Mouse (Mus musculus): Measurements from ENCODE around the gene Etl4. TPM values are rescaled to one million over a fixed set of nuclear protein-coding genes. Genes with fewer than 3 reads are reported as not detected.

Etl4 gene
- total RNA-seq, 1 experiment = 50.8 TPM

DNA sequence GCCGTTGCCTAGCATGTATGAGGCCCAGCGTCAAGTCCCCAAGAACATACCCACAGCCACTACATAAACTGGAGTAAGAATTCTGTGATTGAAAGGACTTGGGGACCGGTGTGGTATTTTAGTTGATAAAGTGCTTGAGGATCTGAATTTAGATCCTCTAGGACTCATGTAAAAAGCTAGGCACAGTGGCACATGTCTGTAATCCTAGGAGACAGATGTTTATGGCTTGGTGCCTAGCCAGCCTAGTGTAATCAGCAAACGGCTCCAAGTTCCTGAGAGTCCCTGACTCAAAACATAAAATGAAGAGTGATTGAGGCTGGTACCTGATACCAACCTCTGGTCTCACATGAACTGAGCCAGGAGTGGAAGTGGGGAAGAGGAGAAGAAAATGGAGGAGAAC, 629.3 kb downstream of the Etl4 start:
- H3K4me1 ChIP-seq (ENCODE audit: control insufficient read depth in 2 of 2, insufficient read depth in 2 of 2, low read length in 2 of 2, poor library complexity in 1 of 2) = no peaks in the 10 kb centered on the region
- no peak overlapping the region for H3K27ac ChIP-seq (ENCODE audit: insufficient read depth, low read depth, low read length, poor library complexity, severe bottlenecking)
- no peak overlapping the region for H3K9ac ChIP-seq (ENCODE audit: insufficient read depth, low read depth, low read length, poor library complexity, severe bottlenecking)
- DNase-seq (ENCODE audit: low read depth, low spot score) = no peak
- in situ Hi-C loops (cut with MboI; ENCODE audit: low sequenced_read_pairs in 2 of 2, unreplicated experiment in 2 of 2) = no loop called here
- H3K9me3 ChIP-seq (ENCODE audit: control insufficient read depth, insufficient read depth, low read depth, low read length) = no peaks in the 10 kb centered on the region
- no peak overlapping the region for H3K4me3 ChIP-seq (ENCODE audit: insufficient read depth in 1 of 2, low read depth in 1 of 2, low read length in 2 of 2, poor library complexity in 1 of 2, severe bottlenecking in 1 of 2)
- H3K36me3 ChIP-seq (ENCODE audit: control insufficient read depth, insufficient read depth, low read length, poor library complexity, severe bottlenecking) = no peaks in the 10 kb centered on the region; the same call in 1 of the 2 replicates
- TF ChIP-seq CHD2 (IDR thresholded peaks at IDR 0.05; ENCODE audit: low read depth, low read length) (no peak), MAFK (IDR thresholded peaks at IDR 0.05; ENCODE audit: insufficient read depth, low read depth, low read length) (no peak), ZC3H11A (IDR thresholded peaks at IDR 0.05; ENCODE audit: borderline replicate concordance, low read depth, low read length) (no peak), HCFC1 (IDR thresholded peaks at IDR 0.05; ENCODE audit: borderline replicate concordance, insufficient read depth, low read length) (no peak), ZNF384 (IDR thresholded peaks at IDR 0.05; ENCODE audit: low read depth, low read length) (no peak)

DNA sequence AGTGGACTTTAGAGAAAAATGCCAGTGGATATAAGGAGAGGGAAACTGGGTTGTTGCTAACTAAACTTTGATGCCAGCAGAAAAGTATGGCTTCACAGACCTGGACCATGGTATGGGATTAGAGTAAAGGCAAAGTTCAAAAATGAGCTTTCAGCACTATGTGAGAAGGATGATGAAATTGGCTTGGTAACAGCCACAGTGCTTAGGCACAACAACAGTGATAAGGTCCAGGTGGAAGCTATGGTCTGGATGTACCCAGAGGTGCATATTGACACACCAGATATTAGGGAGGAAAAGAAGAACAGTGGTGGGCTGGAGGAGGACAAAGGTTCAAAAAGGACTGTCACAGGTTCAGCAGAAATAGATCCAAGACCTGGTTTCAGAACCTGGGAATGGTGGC, 631.7 kb downstream of the Etl4 start:
- H3K9me3 ChIP-seq (ENCODE audit: control insufficient read depth, insufficient read depth, low read depth, low read length) = no peaks in the 10 kb centered on the region
- H3K36me3 ChIP-seq (ENCODE audit: control insufficient read depth, insufficient read depth, low read length, poor library complexity, severe bottlenecking) = no peaks in the 10 kb centered on the region; the same call in 1 of the 2 replicates
- DNase-seq (ENCODE audit: low read depth, low spot score) = no peak
- H3K9ac ChIP-seq (ENCODE audit: insufficient read depth, low read depth, low read length, poor library complexity, severe bottlenecking) = no peak overlapping the region
- no peak overlapping the region for H3K27ac ChIP-seq (ENCODE audit: insufficient read depth, low read depth, low read length, poor library complexity, severe bottlenecking)
- in situ Hi-C loops (cut with MboI; ENCODE audit: low sequenced_read_pairs in 2 of 2, unreplicated experiment in 2 of 2) = no loop called here
- H3K4me1 ChIP-seq (ENCODE audit: control insufficient read depth in 2 of 2, insufficient read depth in 2 of 2, low read length in 2 of 2, poor library complexity in 1 of 2) = 0 out of 4 replicates have a peak, but pooled peaks cover 0 to 4% of the 10 kb centered on the region in 2 experiments
- no peak overlapping the region for H3K4me3 ChIP-seq (ENCODE audit: insufficient read depth in 1 of 2, low read depth in 1 of 2, low read length in 2 of 2, poor library complexity in 1 of 2, severe bottlenecking in 1 of 2)
- TF ChIP-seq CHD2 (IDR thresholded peaks at IDR 0.05; ENCODE audit: low read depth, low read length) (no peak), ZNF384 (IDR thresholded peaks at IDR 0.05; ENCODE audit: low read depth, low read length) (no peak), HCFC1 (IDR thresholded peaks at IDR 0.05; ENCODE audit: borderline replicate concordance, insufficient read depth, low read length) (no peak), MAFK (IDR thresholded peaks at IDR 0.05; ENCODE audit: insufficient read depth, low read depth, low read length) (no peak), ZC3H11A (IDR thresholded peaks at IDR 0.05; ENCODE audit: borderline replicate concordance, low read depth, low read length) (no peak)

DNA sequence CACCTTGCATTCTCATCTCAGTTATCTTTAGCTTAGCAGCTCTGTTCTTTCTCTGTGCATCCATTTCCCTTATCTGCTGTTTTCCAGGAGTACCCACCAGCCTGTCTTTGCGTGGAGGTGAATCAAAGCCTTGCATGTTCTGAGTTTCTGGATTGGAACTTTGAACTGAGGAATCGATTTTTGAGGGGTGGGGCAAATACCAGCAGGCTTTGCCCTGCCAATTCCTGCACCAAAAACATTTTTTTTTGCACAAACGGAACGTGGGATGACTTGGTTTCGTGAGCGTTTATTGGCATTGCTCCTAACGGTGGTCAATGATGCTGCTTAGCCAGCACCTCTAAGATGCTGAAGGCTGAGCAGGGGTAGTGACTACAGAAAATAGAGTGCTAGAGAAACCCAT, 632.7 kb downstream of the Etl4 start:
- Histone ChIP-seq H3K9me3 (ENCODE audit: control insufficient read depth, insufficient read depth, low read depth, low read length) (no peaks in the 10 kb centered on the region), H3K27ac (ENCODE audit: insufficient read depth, low read depth, low read length, poor library complexity, severe bottlenecking) (no peak overlapping the region)
- in situ Hi-C loops (cut with MboI; ENCODE audit: low sequenced_read_pairs in 2 of 2, unreplicated experiment in 2 of 2) = no loop called here

DNA sequence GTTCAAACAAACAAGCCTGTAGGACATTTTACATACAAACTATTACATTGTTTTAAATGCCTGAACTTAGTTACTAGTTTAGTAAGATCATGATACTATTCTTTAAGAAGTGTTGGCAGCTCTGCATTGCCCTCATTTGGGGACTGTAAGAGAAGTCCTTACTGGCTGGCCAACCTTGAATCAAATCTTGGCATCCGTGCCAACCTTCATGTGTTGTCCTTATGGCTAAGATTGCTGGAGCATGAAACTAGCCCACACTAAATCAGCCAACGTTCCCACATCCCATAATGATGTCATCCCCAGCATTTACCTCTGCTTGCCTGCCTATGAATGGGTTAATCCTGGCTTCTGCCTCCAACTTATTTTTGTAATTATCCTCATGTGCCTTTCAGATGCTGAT, 636.0 kb downstream of the Etl4 start:
- Histone ChIP-seq H3K9ac (ENCODE audit: insufficient read depth, low read depth, low read length, poor library complexity, severe bottlenecking) (no peak overlapping the region), H3K4me3 (ENCODE audit: insufficient read depth in 1 of 2, low read depth in 1 of 2, low read length in 2 of 2, poor library complexity in 1 of 2, severe bottlenecking in 1 of 2) (no peak overlapping the region), H3K27ac (ENCODE audit: insufficient read depth, low read depth, low read length, poor library complexity, severe bottlenecking) (no peak overlapping the region; the same call in 1 of the 2 replicates), H3K9me3 (ENCODE audit: control insufficient read depth, insufficient read depth, low read depth, low read length) (no peaks in the 10 kb centered on the region), H3K36me3 (ENCODE audit: control insufficient read depth, insufficient read depth, low read length, poor library complexity, severe bottlenecking) (no peaks in the 10 kb centered on the region), H3K4me1 (ENCODE audit: control insufficient read depth in 2 of 2, insufficient read depth in 2 of 2, low read length in 2 of 2, poor library complexity in 1 of 2) (peaks cover 8 to 15% of the 10 kb centered on the region in 2 experiments)
- in situ Hi-C loops (cut with MboI; ENCODE audit: low sequenced_read_pairs in 2 of 2, unreplicated experiment in 2 of 2) = no loop called here
- DNase-seq (ENCODE audit: low read depth, low spot score) = no peak
- TF ChIP-seq ZNF384 (IDR thresholded peaks at IDR 0.05; ENCODE audit: low read depth, low read length) = no peak

More for the DNA sequence above, 632.7 kb downstream of the Etl4 start:
- Histone ChIP-seq H3K4me3 (ENCODE audit: insufficient read depth in 1 of 2, low read depth in 1 of 2, low read length in 2 of 2, poor library complexity in 1 of 2, severe bottlenecking in 1 of 2) (no peak overlapping the region), H3K9ac (ENCODE audit: insufficient read depth, low read depth, low read length, poor library complexity, severe bottlenecking) (no peak overlapping the region), H3K4me1 (ENCODE audit: control insufficient read depth in 2 of 2, insufficient read depth in 2 of 2, low read length in 2 of 2, poor library complexity in 1 of 2) (0 out of 4 replicates have a peak, but pooled peaks cover 0 to 4% of the 10 kb centered on the region in 2 experiments), H3K36me3 (ENCODE audit: control insufficient read depth, insufficient read depth, low read length, poor library complexity, severe bottlenecking) (no peaks in the 10 kb centered on the region; the same call in 1 of the 2 replicates)
- DNase-seq (ENCODE audit: low read depth, low spot score) = no peak
- TF ChIP-seq ZC3H11A (IDR thresholded peaks at IDR 0.05; ENCODE audit: borderline replicate concordance, low read depth, low read length) (no peak), MAFK (IDR thresholded peaks at IDR 0.05; ENCODE audit: insufficient read depth, low read depth, low read length) (no peak), CHD2 (IDR thresholded peaks at IDR 0.05; ENCODE audit: low read depth, low read length) (no peak), ZNF384 (IDR thresholded peaks at IDR 0.05; ENCODE audit: low read depth, low read length) (no peak), HCFC1 (IDR thresholded peaks at IDR 0.05; ENCODE audit: borderline replicate concordance, insufficient read depth, low read length) (no peak)

All from ES-E14 (cell line).